Mouse (Mus musculus) hindbrain, embryonic 13.5 days (tissue): ENCODE measurements at regions not wholly inside any gene's neighbourhood (a gene's known extent, or its start where the extent isn't known, plus 50 kb on each side); places are given as distances from the start of the nearest gene placed in this dataset.

Experiments
- ATAC-seq: fragments of 200-750 bp; cut with Nextera tagmentation; 2 replicates; pipeline ENCODE4 v1.8.0; 2017; ENCODE audit warnings: moderate TSS enrichment; ENCODE audit not compliant: low FRiP score
- H3K27ac ChIP-seq: fragments of 300-500 bp; sonication (generic); 2 replicates; pipeline ENCODE4 v1.5.1; 2015; ENCODE audit warnings: inconsistent platforms, mild to moderate bottlenecking, moderate library complexity
- H3K27me3 ChIP-seq: fragments of 300-500 bp; sonication (generic); 2 replicates; pipeline ENCODE4 v1.6.1; 2015; ENCODE audit warnings: mild to moderate bottlenecking, inconsistent platforms
- H3K36me3 ChIP-seq: fragments of 300-500 bp; sonication (generic); 2 replicates; pipeline ENCODE4 v1.6.1; 2015; ENCODE audit warnings: mild to moderate bottlenecking, inconsistent platforms
- H3K4me1 ChIP-seq: fragments of 300-500 bp; sonication (generic); replicated peaks from 2 replicates; pipeline ENCODE4 v1.6.1; 2015; ENCODE audit warnings: inconsistent platforms
- H3K4me2 ChIP-seq: fragments of 300-500 bp; sonication (generic); 2 replicates; pipeline ENCODE4 v1.6.1; 2015; ENCODE audit warnings: inconsistent platforms, mild to moderate bottlenecking, moderate library complexity
- H3K4me3 ChIP-seq: fragments of 300-500 bp; sonication (generic); 2 replicates; pipeline ENCODE4 v1.5.1; 2015; ENCODE audit warnings: mild to moderate bottlenecking, inconsistent platforms
- H3K9ac ChIP-seq: fragments of 300-500 bp; sonication (generic); 2 replicates; pipeline ENCODE4 v1.6.1; 2015; ENCODE audit warnings: mild to moderate bottlenecking, inconsistent platforms
- H3K9me3 ChIP-seq: fragments of 300-500 bp; sonication (generic); 2 replicates; pipeline ENCODE4 v1.6.1; 2016; ENCODE audit warnings: inconsistent platforms
- whole genome bisulfite sequencing: fragments of 180-500 bp; shearing (Covaris S2); methylation state at CpG from one replicate; pipeline ENCODE4 v1.1.7; 2015; 5-methylcytosine and 5-hydroxymethylcytosine counted together

DNA sequence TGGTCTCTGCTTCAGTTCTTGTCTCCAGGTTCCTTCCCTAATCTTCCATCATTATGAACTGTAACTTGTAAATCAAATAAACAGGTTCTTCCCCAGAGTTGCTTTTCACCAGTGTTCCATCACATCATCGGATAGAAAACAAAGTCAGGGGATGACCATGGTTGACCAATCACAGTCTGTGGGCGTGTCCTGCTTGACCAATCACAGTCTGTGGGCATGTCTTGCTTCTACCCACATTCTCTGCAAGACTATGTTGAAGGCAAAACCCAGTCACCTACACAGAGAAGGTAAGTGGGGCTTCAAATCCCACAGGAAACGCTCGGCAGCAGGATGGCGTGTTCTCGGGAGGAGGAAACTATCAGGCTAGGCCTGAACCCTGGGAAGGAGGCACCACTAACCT is 82.9 kb upstream of the Hs6st1 start:
- H3K27ac ChIP-seq: no peak overlapping the region
- H3K4me2 ChIP-seq: no peak overlapping the region
- H3K9me3 ChIP-seq: peaks cover 8% of the 10 kb centered on the region
- H3K9ac ChIP-seq: no peak overlapping the region
- H3K4me1 ChIP-seq: no peaks in the 10 kb centered on the region
- H3K36me3 ChIP-seq: no peaks in the 10 kb centered on the region
- ATAC-seq: no peak
- 93% methylated on average over 6 of the region's 6 CpGs for WGBS
- H3K27me3 ChIP-seq: no peaks in the 10 kb centered on the region
- no peak overlapping the region for H3K4me3 ChIP-seq

- WGBS: 93% methylated on average over 8 of the region's 8 CpGs
- peaks cover 15% of the 10 kb centered on the region for H3K9me3 ChIP-seq
- H3K36me3 ChIP-seq: no peaks in the 10 kb centered on the region
- no peaks in the 10 kb centered on the region for H3K27me3 ChIP-seq
- no peak for ATAC-seq
- no peaks in the 10 kb centered on the region for H3K4me1 ChIP-seq
- no peak overlapping the region for H3K9ac ChIP-seq
- no peak overlapping the region for H3K4me3 ChIP-seq
- H3K4me2 ChIP-seq: no peak overlapping the region
- H3K27ac ChIP-seq: no peak overlapping the region
Measured at GRCm38 (mm10) chr1:35986666-35987065, 81.5 kb upstream of the Hs6st1 start.

DNA sequence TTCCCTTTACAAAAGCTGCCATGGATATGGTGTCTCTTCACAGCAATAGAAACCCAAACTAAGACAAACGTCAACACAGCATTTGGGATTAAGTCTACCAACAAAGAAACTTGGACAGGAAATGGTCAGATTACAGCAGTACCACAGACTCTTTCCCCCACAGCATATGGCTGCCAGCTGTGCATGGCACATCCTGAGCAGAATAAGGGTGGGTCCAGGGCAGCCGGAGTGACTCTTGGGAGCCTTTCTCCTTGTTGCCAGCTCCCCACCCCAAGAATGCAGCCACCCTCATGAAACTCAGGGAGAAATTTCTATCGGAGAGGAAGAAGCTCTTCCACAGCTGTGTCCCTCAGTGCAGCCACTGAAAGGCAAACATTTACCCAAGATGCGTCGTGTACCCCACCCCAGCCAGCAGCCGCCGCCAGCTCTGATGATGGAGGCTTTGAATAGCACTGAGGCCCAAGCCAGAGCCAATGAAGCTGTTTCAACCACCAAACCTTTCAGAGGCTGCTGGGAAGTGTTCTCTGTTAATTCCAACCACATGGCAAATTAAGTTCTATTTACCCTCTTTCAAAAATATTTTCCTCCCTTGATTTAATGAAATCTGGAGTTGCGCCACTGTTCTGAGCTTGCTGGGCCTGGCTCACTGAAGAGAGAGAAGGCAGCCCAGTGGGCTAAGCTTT is 75.8 kb upstream of the Hs6st1 start:
- Histone ChIP-seq H3K4me1 (no peaks in the 10 kb centered on the region), H3K9ac (no peak overlapping the region), H3K4me2 (no peak overlapping the region), H3K36me3 (no peaks in the 10 kb centered on the region), H3K27ac (no peak overlapping the region), H3K9me3 (peaks cover 15% of the 10 kb centered on the region), H3K27me3 (no peaks in the 10 kb centered on the region), H3K4me3 (no peak overlapping the region)
- no peak for ATAC-seq
- WGBS: 76% methylated on average over 8 of the region's 8 CpGs

GRCm38 (mm10) chr1:35992937-35993336 is 75.3 kb upstream of the Hs6st1 start:
- no peaks in the 10 kb centered on the region for H3K4me1 ChIP-seq
- WGBS: 80% methylated on average over 3 of the region's 3 CpGs
- no peak overlapping the region for H3K9ac ChIP-seq
- H3K27me3 ChIP-seq: no peaks in the 10 kb centered on the region
- peaks cover 15% of the 10 kb centered on the region for H3K9me3 ChIP-seq
- H3K4me3 ChIP-seq: no peak overlapping the region
- no peak overlapping the region for H3K4me2 ChIP-seq
- H3K27ac ChIP-seq: no peak overlapping the region
- H3K36me3 ChIP-seq: no peaks in the 10 kb centered on the region
- no peak for ATAC-seq

DNA sequence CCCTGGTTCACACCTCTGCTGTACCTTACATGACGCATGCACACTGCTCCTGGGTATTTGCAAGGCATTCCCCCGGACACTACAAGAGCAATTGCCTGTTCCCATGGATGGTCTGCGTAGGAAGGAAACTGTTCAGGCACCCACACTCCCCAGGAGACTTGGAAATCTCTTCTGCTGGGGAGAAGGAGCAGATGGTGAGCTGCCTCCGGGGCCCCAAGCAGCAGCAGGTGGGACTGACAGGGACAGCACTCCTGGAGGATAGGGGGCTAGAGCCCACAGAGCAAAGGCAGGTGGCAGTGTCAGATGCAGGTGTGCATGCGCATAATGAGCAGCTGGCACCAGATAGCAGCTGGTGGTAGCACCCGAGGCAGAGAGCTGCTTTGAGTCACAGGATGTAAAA is 72.5 kb upstream of the Hs6st1 start:
- no peak overlapping the region for H3K4me2 ChIP-seq
- H3K9ac ChIP-seq: no peak overlapping the region
- peaks cover 3% of the 10 kb centered on the region; the same call in 1 of the 2 replicates for H3K9me3 ChIP-seq
- H3K4me1 ChIP-seq: no peaks in the 10 kb centered on the region
- no peak for ATAC-seq
- H3K4me3 ChIP-seq: no peak overlapping the region
- no peaks in the 10 kb centered on the region for H3K27me3 ChIP-seq
- H3K27ac ChIP-seq: no peak overlapping the region
- no peaks in the 10 kb centered on the region for H3K36me3 ChIP-seq
- 74% methylated on average over 6 of the region's 6 CpGs for WGBS

GRCm38 (mm10) chr1:36001319-36001718 is 66.9 kb upstream of the Hs6st1 start:
- no peaks in the 10 kb centered on the region for H3K9me3 ChIP-seq
- H3K4me2 ChIP-seq: no peak overlapping the region
- no peaks in the 10 kb centered on the region for H3K27me3 ChIP-seq
- H3K4me1 ChIP-seq: peaks cover 13% of the 10 kb centered on the region
- H3K36me3 ChIP-seq: no peaks in the 10 kb centered on the region
- no peak overlapping the region for H3K27ac ChIP-seq
- 91% methylated on average over 5 of the region's 5 CpGs for WGBS
- ATAC-seq: no peak
- H3K4me3 ChIP-seq: no peak overlapping the region
- H3K9ac ChIP-seq: no peak overlapping the region

GRCm38 (mm10) chr1:36001821-36002220 is 66.4 kb upstream of the Hs6st1 start:
- no peak overlapping the region for H3K4me3 ChIP-seq
- no peaks in the 10 kb centered on the region for H3K27me3 ChIP-seq
- ATAC-seq: no peak
- no peaks in the 10 kb centered on the region for H3K36me3 ChIP-seq
- H3K4me1 ChIP-seq: peaks cover 13% of the 10 kb centered on the region
- H3K9ac ChIP-seq: no peak overlapping the region
- 95% methylated on average over 1 of the region's 1 CpGs for whole genome bisulfite sequencing
- H3K4me2 ChIP-seq: no peak overlapping the region
- no peak overlapping the region for H3K27ac ChIP-seq
- H3K9me3 ChIP-seq: no peaks in the 10 kb centered on the region

DNA sequence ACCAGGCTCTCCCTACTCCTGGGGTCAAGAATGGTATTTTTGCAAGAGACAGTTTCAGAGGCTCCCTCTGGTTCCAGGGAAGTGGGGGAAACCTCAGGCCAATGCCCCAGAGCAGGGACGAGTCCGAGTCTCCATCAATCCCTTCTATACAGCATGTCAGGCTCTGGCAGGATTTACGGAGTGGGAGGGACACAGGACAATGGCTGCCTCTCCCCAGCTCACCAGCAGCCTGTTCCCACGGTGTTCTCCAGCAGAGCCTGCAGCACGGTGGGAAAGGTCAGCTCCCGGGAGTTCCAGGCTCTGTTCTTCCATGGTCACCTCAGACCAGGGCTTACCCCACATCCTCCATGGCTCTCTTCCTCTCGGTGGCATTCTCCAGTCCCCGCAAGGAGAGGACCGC is 64.6 kb upstream of the Hs6st1 start:
- Histone ChIP-seq H3K36me3 (no peaks in the 10 kb centered on the region), H3K27ac (peak overlapping the region; percentile 40; the same call in 1 of the 2 replicates)

GRCm38 (mm10) chr1:36008598-36008997 is 59.6 kb upstream of the Hs6st1 start:
- no peak for ATAC-seq
- Histone ChIP-seq H3K4me3 (no peak overlapping the region), H3K27me3 (no peaks in the 10 kb centered on the region), H3K4me1 (peaks cover 10% of the 10 kb centered on the region; the same call in 1 of the 2 replicates), H3K27ac (no peak overlapping the region), H3K9ac (no peak overlapping the region), H3K4me2 (no peak overlapping the region), H3K36me3 (no peaks in the 10 kb centered on the region), H3K9me3 (no peaks in the 10 kb centered on the region)
- 87% methylated on average over 6 of the region's 6 CpGs for WGBS

More for the DNA sequence above, 64.6 kb upstream of the Hs6st1 start:
- H3K9ac ChIP-seq: no peak overlapping the region
- no peaks in the 10 kb centered on the region for H3K9me3 ChIP-seq
- peak; percentile 79 for ATAC-seq
- WGBS: 11% methylated on average over 9 of the region's 9 CpGs
- H3K27me3 ChIP-seq: no peaks in the 10 kb centered on the region
- no peak overlapping the region for H3K4me2 ChIP-seq
- H3K4me3 ChIP-seq: no peak overlapping the region
- H3K4me1 ChIP-seq: peaks cover 16% of the 10 kb centered on the region

DNA sequence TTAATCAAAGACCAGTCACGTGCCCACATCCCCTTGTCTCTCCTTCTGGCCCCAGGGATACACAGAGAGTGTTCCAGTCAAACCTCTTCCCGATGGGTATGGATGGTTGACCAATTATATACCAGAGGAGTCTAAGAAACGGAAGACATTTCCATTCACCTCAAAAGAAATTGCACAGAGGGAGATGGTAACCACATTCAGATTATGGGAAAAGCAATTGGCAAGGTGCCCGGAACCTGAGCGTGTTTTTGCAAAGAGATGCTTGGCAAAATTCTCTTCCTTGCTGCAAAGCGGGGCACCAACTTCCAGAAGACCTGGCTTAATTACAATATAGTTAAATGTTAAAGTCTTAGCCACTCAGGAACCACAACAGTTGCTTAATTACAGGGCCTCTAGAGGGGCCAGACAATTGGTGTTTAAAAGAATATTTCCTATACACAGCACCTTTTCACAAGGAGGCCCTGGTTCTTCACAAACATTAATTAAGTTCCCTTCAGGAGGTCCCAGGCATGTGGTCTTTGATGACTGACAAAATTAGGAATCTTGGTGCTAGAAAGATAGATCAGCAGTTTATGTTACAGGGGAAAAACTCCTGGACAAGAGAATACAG is 59.1 kb upstream of the Hs6st1 start:
- no peaks in the 10 kb centered on the region for H3K27me3 ChIP-seq
- no peak overlapping the region for H3K4me2 ChIP-seq
- no peak overlapping the region for H3K9ac ChIP-seq
- H3K4me3 ChIP-seq: no peak overlapping the region
- no peaks in the 10 kb centered on the region for H3K9me3 ChIP-seq
- 0 out of 2 replicates have a peak, but pooled peaks have one; percentile 24 for ATAC-seq
- H3K27ac ChIP-seq: peak overlapping the region; percentile 18; the same call in 1 of the 2 replicates
- 68% methylated on average over 6 of the region's 6 CpGs for WGBS
- H3K36me3 ChIP-seq: no peaks in the 10 kb centered on the region
- H3K4me1 ChIP-seq: 0 out of 2 replicates have a peak, but pooled peaks cover 5% of the 10 kb centered on the region

DNA sequence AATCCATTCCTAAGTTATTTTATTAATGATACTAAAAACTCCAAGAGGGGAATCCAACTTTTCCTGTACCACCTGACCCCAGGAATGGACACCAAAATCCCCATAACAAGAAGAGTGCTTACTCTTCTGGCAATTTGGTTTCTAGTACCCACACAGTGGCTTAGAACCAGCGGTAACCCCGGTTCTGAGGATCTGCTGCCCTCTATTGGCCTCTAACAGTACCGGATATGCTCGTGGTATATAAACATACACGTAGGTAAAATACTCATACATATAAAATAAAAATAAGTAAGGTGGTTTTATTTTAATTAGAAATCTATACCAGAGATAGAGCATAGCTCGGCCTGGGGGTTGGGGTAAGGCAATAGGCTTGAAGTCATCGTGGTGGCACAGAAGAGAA is 58.0 kb upstream of the Hs6st1 start:
- Histone ChIP-seq H3K4me3 (no peak overlapping the region), H3K9me3 (no peaks in the 10 kb centered on the region), H3K36me3 (no peaks in the 10 kb centered on the region), H3K27me3 (no peaks in the 10 kb centered on the region), H3K27ac (no peak overlapping the region), H3K4me2 (no peak overlapping the region), H3K4me1 (0 out of 2 replicates have a peak, but pooled peaks cover 3% of the 10 kb centered on the region), H3K9ac (no peak overlapping the region)
- WGBS: 82% methylated on average over 7 of the region's 7 CpGs
- no peak for ATAC-seq

DNA sequence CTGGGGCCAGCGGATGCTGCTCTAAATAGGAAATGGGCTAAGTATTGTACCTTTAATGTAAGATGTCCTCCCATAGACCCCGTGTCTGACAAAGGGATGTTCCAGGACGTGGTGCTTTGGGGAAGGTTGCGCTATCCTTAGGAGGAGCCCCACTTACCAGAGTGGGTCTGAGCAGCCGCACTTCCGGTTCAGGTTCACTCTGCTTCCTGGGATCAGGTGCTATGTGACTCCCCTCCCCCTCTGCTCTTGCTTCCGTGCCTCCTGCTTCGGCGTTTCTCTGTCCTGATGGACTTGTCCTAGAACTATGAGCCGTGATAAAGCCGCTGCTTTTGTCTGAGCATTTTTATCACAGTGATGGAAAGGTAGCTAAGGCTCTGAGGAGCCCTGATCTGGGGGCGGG is 57.4 kb upstream of the Hs6st1 start:
- no peak overlapping the region for H3K4me3 ChIP-seq
- ATAC-seq: no peak
- no peak overlapping the region for H3K9ac ChIP-seq
- 0 out of 2 replicates have a peak, but pooled peaks cover 3% of the 10 kb centered on the region for H3K4me1 ChIP-seq
- H3K27ac ChIP-seq: no peak overlapping the region
- H3K9me3 ChIP-seq: no peaks in the 10 kb centered on the region
- 85% methylated on average over 12 of the region's 12 CpGs for WGBS
- no peaks in the 10 kb centered on the region for H3K27me3 ChIP-seq
- no peaks in the 10 kb centered on the region for H3K36me3 ChIP-seq
- H3K4me2 ChIP-seq: no peak overlapping the region
